Mouse (Mus musculus) gastrocnemius, postnatal 25 days (tissue): ENCODE data around the gene Utp3. TPM values are rescaled to one million over a fixed set of nuclear protein-coding genes. Genes with fewer than 3 reads are reported as not detected.
"Not testable (repeated sequence)": the region's sequence is repeated elsewhere in the genome, so short reads cannot be mapped to it uniquely, and the experiment has no call there.

Experiments
- DNase-seq: peaks from one replicate; pipeline ENCODE4 v3.0.0; 2022
- long read RNA-seq, 2 experiments: library from polyadenylated mRNA; stranded (forward); transcript quantifications; one replicate each; pipeline ENCODE4 v2.0.0; 2021
- total RNA-seq, 2 experiments: library from RNA; stranded (reverse); gene quantifications; 1 replicate in 1 of 2; 2 replicates in 1 of 2; pipeline ENCODE4 v1.2.3; 2021

Utp3 gene
- total RNA-seq = 10 to 100 TPM; 21.7 to 22.5 TPM
- long read RNA-seq, experiment 1, transcript Utp3-201 (1 exons, 1,629 nt) = major isoform, 33 of 33 reads
- long read RNA-seq, experiment 1, partial matches to known transcripts = 0 of 33 reads
- long read RNA-seq, experiment 1, other reads (novel, unspliced or antisense) = 0 of 33 reads
- long read RNA-seq, experiment 2, transcript Utp3-201 (1 exons, 1,629 nt) = major isoform, 44 of 44 reads
- long read RNA-seq, experiment 2, partial matches to known transcripts = 0 of 44 reads
- long read RNA-seq, experiment 2, other reads (novel, unspliced or antisense) = 0 of 44 reads

- DNase-seq = peak; percentile 91
Observed at GRCm38 (mm10) chr5:88554086-88554886, at the start of gene Utp3. Utp3 (plus strand) TSS chr5:88554462.

- no peak for DNase-seq
Observed at GRCm38 (mm10) chr5:88508555-88508954, 45.7 kb upstream of the Utp3 start.

- DNase-seq = no peak
Observed at GRCm38 (mm10) chr5:88508990-88509389, 45.3 kb upstream of the Utp3 start.

- no peak for DNase-seq
Observed at GRCm38 (mm10) chr5:88519232-88519631, 35.0 kb upstream of the Utp3 start.

GRCm38 (mm10) chr5:88527657-88528056, 26.6 kb upstream of the Utp3 start, which contains the start of gene Jchain:
Jchain (minus strand) TSS chr5:88527891.
- no peak for DNase-seq

GRCm38 (mm10) chr5:88530908-88531307, 23.4 kb upstream of the Utp3 start:
- no peak for DNase-seq

- DNase-seq = no peak
Observed at GRCm38 (mm10) chr5:88534697-88535096, 19.6 kb upstream of the Utp3 start.

- DNase-seq = no peak
Observed at GRCm38 (mm10) chr5:88540845-88541244, 13.4 kb upstream of the Utp3 start.

GRCm38 (mm10) chr5:88542651-88543282, 11.5 kb upstream of the Utp3 start:
- no peak for DNase-seq

GRCm38 (mm10) chr5:88544411-88544810, 9.9 kb upstream of the Utp3 start:
- not testable (repeated sequence) for DNase-seq

GRCm38 (mm10) chr5:88545536-88545935, 8.7 kb upstream of the Utp3 start:
- no peak for DNase-seq

GRCm38 (mm10) chr5:88553271-88554085, 784 bp upstream of the Utp3 start:
- DNase-seq = no peak

GRCm38 (mm10) chr5:88558991-88559390, 4.7 kb downstream of the Utp3 start:
- no peak for DNase-seq

GRCm38 (mm10) chr5:88561080-88561814, 7.0 kb downstream of the Utp3 start:
- DNase-seq = no peak

- DNase-seq = no peak
Observed at GRCm38 (mm10) chr5:88562863-88563780, 8.9 kb downstream of the Utp3 start.

- peak; percentile 88 for DNase-seq
Observed at GRCm38 (mm10) chr5:88564501-88565147, 10.4 kb downstream of the Utp3 start, which contains the start of gene Rufy3. Rufy3 (plus strand) TSS chr5:88565040.

- DNase-seq = peak; percentile 80
Observed at GRCm38 (mm10) chr5:88565148-88566033, 11.1 kb downstream of the Utp3 start.

GRCm38 (mm10) chr5:88566034-88566841, 12.0 kb downstream of the Utp3 start:
- DNase-seq = no peak
